Mouse (Mus musculus) left cerebral cortex, postnatal 10 days (tissue): ENCODE results near the gene Mmp23. TPM values are rescaled to one million over a fixed set of nuclear protein-coding genes. Genes with fewer than 3 reads are reported as not detected.
"Not testable (repeated sequence)": the region's sequence is repeated elsewhere in the genome, so short reads cannot be mapped to it uniquely, and the experiment has no call there.

Experiments
- DNase-seq, 2 experiments: peaks; one replicate each; pipeline ENCODE4 v3.0.0; 2021 to 2022; ENCODE audit warnings: low spot score in 2 of 2, mixed read lengths in 1 of 2; ENCODE audit errors: extremely low spot score in 1 of 2
- intact Hi-C: fragments of 180-260 bp; cut with DNase I; formaldehyde crosslinking; loops from one replicate; pipeline ENCODE4 v1.15.1; 2025
- total RNA-seq, 2 experiments: library from RNA; stranded (reverse); gene quantifications; 2 replicates each; pipeline ENCODE4 v1.2.3; 2021

Gene Mmp23
- total RNA-seq, 2 experiments from 2014 or later = 2.1 to 2.2 TPM

DNA sequence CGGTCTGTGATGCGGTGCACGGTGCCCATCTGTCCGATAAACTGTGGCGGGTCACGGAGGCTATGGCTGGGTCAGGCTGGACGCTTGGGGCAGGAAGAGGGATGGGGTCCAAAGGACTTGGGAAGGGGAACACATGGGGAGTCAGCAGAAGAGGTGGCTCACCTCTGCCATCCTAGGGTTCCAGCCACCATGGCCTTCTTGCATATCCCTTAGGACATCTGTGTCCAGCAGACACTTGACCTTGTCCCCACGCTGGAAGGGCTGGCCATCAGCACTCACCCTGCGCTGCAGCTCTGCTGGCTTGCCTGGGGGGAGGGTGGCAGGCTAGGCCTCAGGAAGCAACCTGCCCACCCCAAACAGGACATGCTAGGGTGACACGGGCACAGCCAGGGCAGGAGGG lies 5.8 kb upstream of the Mmp23 start:
- DNase-seq = no peak
- intact Hi-C loops = no loop called here

- intact Hi-C loops = no loop called here
- peak in 1 of 2 experiments; percentile 21 for DNase-seq
Observed at GRCm38 (mm10) chr4:155656214-155656751, 3.1 kb upstream of the Mmp23 start.

GRCm38 (mm10) chr4:155654456-155655298 lies 1.5 kb upstream of the Mmp23 start:
- intact Hi-C loops = no loop called here

DNA sequence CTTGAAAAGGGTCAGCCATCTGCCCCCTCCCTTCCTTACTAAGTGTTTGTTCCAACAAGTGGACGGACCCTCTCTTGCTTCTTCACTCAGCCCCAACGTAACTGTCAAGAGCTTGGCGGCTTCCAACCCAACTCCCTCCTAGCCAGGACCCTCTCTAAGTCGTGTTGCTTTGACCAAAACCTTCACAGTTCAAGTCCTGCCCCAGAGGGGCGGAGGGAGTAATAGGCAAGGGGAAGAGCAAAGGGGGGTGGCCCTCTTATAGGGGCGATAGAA lies 935 bp upstream of the Mmp23 start:
- DNase-seq = no peak
- intact Hi-C loops = no loop called here

More at GRCm38 (mm10) chr4:155654456-155655298, 1.5 kb upstream of the Mmp23 start:
- peak in 1 of 2 experiments; percentile 64 for DNase-seq

GRCm38 (mm10) chr4:155653451-155654182 lies 433 bp upstream of the Mmp23 start:
- no peak for DNase-seq
- intact Hi-C loops = no loop called here

DNA sequence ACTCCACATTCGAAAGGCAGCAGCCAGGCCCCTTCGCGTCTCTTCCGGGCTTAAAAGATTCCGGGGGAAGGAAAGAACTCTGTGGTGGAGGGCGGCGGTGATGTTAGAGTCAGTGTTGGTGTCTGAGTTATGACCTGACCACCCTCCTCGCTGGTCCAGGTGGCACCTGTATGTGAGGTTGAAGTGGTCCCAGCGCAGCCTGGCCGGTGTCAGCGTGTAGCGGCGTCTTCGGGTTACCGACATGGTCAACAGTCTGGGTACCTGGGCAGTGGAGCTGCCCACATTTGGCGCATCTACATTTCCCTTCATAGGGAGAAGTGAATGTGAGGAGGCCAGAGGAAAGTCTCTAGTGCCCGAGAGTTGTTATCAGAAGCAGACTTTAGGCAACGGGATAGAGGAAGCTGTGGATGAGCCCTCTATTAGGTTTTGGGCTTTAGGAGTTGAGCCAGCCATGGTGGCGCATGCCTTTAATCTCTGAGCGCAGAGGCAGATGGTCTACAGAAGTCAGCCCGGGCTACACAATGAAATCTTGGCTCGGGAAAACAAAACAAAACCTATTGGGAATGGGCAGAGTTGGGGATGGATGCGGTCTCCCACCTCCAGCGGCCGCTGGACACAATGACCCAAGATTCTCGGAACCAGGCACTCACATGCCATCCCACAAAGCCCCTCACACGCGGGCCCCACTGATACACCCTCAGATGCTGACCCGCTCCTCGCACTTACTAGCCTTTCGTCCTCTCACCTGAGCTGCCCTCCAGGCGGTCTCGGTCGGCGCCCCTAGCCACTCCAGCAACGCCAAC lies 700 bp downstream of the Mmp23 start:
- DNase-seq = no peak

GRCm38 (mm10) chr4:155651553-155652269 lies 1.5 kb downstream of the Mmp23 start:
- DNase-seq = no peak
- intact Hi-C loops = no loop called here

More for the DNA sequence above, 700 bp downstream of the Mmp23 start:
- intact Hi-C loops = no loop called here

- no peak for DNase-seq
- intact Hi-C loops = no loop called here
Observed at GRCm38 (mm10) chr4:155649355-155649754, 3.8 kb downstream of the Mmp23 start.

DNA sequence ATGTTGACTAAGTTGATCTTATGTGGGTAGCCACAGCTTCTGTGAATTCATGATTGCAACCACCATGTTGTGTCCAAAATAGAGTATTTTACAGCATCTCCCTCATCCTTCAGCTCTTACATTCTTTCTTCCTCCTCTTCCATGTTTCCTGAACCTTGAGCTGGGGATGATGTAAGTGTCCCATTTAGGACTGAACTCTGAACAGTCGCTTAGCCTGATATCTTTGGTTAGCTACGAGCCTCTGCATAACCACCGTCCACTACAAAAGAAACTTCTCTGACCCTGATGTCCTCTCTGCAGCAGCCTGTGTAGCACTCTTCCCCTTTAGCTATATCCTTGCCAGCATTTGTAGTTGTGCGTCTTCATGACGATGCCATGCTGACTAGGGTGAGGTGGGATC lies 7.5 kb downstream of the Mmp23 start:
- intact Hi-C loops = no loop called here
- no peak for DNase-seq

DNA sequence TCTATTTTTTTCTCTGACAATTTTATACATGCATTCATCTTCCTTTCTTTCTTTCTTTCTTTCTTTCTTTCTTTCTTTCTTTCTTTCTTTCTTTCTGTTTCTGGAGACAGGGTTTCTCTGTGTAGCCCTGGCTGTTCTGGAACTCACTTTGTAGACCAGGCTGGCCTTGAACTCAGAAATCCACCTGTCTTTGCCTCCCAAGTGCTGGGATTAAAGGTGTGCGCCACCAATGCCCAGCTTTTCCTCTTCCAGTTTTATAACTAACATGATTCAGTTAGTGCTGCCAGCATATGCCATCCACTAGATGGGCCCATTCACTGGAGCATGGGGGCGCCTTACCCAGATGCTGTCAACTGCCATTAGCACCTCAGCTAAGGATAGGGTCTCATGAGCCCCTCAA lies 7.9 kb downstream of the Mmp23 start, which contains the start of gene Gm10563:
Gene Gm10563 (minus strand): TSS at position 101 of the 400 bp plus-strand sequence.
- DNase-seq, intact Hi-C loops: not testable (repeated sequence)

DNA sequence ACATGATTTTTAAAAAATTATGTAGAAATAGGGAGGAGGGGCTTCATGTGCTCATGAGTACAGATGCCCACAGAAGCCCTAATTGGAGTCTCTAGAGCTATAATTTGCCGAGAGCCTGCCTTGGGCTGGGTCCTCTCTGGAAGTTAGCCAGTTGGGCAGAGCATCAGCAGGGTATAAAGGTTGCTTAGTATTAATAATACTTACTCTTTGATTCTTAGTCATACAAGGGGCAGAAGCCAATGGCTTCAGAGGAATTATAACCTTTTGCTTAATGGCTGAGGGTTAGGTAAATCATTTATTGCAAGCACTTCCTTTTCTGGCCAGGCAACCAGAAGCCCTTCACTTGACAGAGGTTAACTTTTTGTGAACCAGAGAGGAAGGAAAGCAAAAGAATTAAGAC lies 9.7 kb downstream of the Mmp23 start:
- intact Hi-C loops = no loop called here
- no peak for DNase-seq

DNA sequence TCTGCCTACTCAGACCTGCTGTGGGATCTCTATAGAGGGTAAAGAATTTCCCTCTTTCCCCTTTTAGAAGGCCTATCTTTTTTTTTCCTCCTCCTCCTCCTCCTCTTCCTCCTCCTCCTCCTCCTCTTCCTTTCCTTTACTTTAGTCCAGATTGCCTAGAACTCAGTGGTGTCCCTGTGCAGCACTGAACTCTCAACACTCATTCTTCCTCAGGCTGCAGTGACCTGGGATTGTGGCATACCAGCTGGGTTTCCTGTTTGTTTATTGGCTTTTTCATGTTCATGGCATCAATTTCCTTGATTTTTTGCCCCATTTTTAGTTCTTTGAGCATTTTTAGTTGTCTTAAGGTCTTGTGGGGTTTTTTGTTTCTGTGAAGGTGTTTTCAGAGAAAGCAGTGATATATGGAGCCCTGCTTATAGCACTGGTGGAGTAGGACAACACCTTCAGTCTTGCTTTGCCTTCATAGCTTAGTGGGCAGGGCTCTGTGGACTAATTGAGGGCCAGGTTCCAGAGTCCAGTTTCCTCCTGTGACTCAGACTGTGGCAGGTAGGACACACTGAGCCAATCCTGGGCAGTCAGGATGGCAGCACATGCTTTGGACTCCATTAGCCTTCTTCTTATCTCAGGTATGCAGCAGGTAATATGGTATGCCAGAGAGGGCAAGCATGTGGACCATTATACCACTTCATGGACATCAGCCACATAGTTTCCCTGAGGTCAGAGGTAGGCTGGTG lies 17.3 kb downstream of the Mmp23 start:
- no peak for DNase-seq
- intact Hi-C loops = no loop called here

GRCm38 (mm10) chr4:155630267-155630666 lies 22.9 kb downstream of the Mmp23 start:
- DNase-seq = no peak
- intact Hi-C loops = no loop called here

DNA sequence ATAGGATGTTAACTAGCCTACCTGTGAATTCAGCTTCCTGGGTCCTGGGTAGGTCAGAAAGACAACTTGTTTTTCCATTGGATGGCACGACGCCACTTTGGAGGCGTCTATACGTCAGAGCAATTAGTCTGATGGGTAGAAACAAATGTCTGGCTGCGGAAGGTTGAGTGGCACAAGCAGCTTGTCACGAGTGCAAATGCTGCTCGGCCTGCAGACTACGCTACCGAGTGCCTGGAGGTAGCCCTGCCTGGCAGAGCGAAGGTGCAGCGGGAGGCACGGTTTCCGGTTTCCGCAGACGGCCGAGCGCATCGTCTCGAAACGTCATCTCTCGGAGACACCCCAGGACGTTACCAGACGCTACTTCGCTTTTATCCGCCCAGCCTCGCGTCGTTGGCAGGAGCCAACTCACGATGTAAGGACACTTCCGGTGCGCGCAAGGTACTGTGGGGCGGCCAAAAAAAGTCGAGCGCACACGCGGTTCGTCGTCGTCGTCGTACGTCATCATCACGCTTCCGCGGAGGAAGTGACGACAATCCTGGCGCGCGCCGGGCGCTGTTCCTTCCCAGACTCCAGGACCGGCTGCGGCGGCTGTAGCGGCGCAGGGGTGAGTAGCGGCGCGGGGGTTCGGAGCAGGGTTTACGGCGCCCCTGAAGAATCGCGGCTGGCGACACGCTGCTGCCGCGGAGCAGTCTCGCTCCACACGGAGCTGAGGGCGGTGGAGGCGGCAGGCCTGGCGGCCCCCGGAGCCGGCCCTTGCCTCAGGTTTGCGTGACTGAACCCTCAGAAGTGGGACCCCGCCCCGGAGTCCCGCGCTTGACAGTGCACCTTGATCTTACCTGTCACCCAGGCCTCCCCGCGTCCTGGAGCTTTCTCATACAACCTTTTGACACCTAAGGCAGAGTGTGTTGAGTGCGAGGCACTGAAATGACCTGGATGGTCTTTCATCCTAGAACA lies 28.6 kb downstream of the Mmp23 start, which contains the start of gene Cdk11b:
Gene Cdk11b (plus strand): TSS at position 517 of the 954 bp plus-strand sequence.
- intact Hi-C loops = no loop called here
- peak; percentile 97 to 98 for DNase-seq

- no peak for DNase-seq
- intact Hi-C loops = no loop called here
Observed at GRCm38 (mm10) chr4:155618321-155618720, 34.9 kb downstream of the Mmp23 start.

DNA sequence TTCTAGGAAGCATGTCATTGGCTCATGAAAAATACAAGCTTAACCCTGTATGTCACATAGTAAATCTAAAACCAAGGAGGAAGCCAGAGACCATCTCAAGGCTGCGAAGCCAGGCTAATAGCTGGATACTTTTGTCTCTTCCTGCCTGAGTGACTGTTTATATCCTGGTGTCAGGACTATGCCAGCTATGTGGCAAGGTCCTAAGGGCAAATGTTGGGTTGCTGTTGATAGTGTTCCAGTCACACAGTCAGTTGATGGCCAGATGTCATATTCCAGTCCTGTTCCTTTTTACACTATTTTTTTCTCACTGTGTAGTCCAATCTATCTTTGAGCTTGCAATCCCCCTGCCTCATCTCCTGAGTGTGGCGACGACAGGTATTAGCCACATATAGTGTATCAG lies 39.9 kb downstream of the Mmp23 start:
- DNase-seq = no peak
- intact Hi-C loops = no loop called here

- intact Hi-C loops = no loop called here
- no peak for DNase-seq
Observed at GRCm38 (mm10) chr4:155611860-155612259, 41.3 kb downstream of the Mmp23 start.
